Mouse (Mus musculus) A20 (cell line): ENCODE measurements at regions not wholly inside any gene's neighbourhood (a gene's known extent, or its start where the extent isn't known, plus 50 kb on each side); places are given as distances from the start of the nearest gene placed in this dataset.

Experiments used
- DNase-seq: peaks from one replicate; pipeline ENCODE4 v3.0.0-alpha.2; 2011; ENCODE audit warnings: low read depth, low spot score

GRCm38 (mm10) chr12:107759291-107759690, 244.1 kb downstream of the Bcl11b start:
- DNase-seq = no peak

GRCm38 (mm10) chr12:107759911-107760310, 243.5 kb downstream of the Bcl11b start:
- no peak for DNase-seq

DNA sequence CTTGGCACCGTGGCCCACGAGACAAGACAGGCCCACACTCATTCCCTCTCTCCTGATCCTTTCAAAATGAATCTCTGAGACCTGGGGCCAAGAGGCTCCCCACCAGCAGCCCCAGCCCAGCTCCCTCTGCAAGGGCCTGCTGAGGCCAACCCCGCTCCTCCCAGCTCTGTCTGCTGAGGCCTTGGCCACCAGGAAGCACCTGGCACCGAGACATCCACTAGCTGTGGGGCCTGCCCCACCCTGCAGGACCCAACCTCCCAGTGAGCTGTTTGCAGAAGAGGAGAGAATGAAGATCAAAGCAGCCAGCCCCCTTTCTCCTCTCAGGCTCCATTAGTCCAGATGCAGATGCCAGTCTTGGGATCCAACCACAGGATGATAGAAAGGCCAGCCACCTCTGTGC, 241.3 kb downstream of the Bcl11b start:
- no peak for DNase-seq

GRCm38 (mm10) chr12:107769801-107770515, 233.4 kb downstream of the Bcl11b start:
- no peak for DNase-seq

- DNase-seq = no peak
These were observed 232.9 kb downstream of the Bcl11b start for GRCm38 (mm10) chr12:107770516-107770836.

GRCm38 (mm10) chr12:107771325-107771724, 232.1 kb downstream of the Bcl11b start:
- no peak for DNase-seq

- no peak for DNase-seq
These were observed 231.6 kb downstream of the Bcl11b start for GRCm38 (mm10) chr12:107771809-107772208.

GRCm38 (mm10) chr12:107778046-107778445, 225.4 kb downstream of the Bcl11b start:
- DNase-seq = no peak

DNA sequence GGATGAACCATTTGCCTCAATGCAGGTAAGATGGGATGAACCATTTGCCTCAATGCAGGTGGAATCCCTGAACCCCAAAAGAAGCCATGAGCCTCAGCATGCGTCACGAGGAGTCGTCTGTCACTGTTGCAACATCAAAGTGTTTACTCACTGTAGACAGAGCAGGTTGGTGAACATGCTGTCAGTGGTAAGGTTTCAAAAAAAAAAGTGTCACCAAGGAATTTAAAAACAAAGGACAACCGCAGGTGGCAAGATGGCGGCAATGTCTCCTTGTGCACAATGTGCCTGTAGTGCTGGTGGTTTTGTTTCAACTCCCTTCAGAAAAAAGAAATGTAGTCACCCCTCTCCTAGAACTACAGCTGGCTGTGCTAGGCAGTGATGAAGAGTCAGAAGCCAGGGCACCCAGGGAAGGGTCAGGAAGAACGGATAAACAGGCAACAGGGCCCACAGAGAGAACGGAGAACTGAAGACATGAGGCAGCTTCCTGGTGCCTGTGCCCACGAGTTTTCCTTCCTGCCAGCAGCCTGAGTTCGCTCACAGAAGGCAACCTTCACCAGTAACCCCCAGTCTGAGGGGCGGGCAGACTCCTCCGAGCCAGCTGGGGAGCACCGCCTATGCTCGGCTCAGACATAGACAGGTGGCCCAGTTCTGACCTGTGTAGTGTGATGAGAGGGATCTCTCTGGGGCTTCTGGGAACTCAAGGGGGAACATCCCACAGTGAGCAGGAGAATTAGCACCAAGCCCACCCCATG, 223.9 kb downstream of the Bcl11b start:
- no peak for DNase-seq

DNA sequence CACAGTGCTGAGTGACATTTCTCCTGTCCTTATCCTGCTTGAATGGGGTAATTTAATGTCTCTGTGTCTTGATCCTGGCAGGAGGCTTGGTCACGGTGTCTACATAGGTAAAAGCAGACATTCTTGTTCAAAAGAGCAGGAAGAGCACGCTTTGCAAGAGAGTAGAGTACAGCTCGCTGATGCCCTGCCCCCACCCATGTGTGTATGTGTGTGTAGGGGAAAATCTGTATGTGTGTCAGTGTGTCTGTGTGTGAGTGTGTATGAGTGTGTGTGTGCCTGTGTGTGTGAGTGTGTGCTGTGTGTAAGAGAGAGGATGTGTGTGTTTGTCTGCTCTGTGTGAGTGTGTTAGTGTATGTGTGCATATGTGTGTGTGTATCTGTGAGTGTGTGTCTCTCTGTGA, 221.3 kb downstream of the Bcl11b start:
- DNase-seq = no peak

GRCm38 (mm10) chr12:107783831-107784230, 219.6 kb downstream of the Bcl11b start:
- DNase-seq = no peak

- no peak for DNase-seq
These were observed 213.6 kb downstream of the Bcl11b start for GRCm38 (mm10) chr12:107789818-107790217.

- no peak for DNase-seq
These were observed 203.1 kb downstream of the Bcl11b start for GRCm38 (mm10) chr12:107800296-107800695.

GRCm38 (mm10) chr12:107807634-107808033, 195.8 kb downstream of the Bcl11b start:
- no peak for DNase-seq

DNA sequence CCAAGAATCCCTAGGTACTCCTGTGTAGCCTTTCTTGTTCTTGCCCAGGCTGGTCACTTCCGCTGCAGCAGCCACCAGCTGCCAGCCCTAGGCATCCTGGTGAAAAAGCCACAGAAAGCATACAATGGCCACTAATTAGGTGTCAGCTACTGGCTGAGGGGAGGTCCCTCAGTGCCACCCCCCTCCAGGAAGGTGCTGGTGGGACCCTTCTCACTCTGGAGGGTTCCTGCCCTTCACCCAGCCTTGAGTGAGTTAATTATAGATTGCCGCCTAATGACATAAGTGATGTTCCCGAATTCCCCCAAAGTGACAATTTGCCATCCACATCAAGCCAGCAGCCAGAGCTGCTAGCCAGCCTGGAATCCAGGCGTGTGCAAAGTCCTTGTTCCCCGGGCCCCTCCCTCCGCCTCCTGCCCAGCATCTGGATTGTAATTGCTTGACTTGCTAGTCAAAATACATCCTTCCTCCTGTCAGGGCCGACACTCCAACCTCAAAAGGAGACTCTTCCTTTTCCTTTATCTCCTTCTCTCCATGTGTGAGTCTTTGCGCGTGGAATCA, 195.2 kb downstream of the Bcl11b start:
- DNase-seq = no peak

GRCm38 (mm10) chr12:107811231-107811630, 192.2 kb downstream of the Bcl11b start:
- DNase-seq = no peak

DNA sequence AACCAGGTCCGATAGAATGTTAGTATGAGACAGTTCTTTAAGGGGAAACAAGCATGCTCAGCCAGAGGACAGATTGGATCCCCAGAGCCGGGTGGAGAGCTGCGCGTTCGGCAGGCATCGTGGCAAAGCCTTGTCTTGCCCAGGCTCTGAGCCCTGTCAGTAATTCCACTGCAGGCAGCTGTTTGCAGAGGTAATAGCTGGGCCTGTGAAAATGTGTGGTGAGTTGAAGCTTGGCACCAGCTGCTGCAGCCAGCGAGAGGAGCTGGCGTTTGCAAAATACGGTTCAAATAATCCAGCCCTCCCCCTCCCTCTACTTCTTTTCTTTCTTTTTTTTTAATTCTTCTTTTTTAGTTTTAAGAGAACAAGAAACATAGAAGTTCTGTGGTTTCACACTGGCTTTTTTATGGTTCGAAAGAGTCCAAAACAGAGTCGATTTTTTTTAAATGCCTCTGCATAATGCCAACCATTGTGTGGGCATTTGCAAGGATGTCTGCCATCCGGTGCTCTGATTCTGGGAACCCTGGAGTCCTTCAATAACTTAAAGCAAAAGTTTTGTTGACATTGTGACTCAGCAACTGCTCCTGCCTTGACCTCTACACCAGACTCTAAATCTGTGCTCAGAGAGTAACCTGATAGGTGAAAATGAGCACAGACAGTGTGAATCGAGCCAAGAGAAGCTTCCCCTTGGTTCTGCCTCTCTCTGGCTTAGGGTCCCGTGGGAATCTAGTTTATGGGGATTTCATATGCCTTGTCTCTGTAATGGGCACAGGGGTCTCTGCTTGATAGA, 190.7 kb downstream of the Bcl11b start:
- DNase-seq = no peak

- DNase-seq = no peak
These were observed 188.5 kb downstream of the Bcl11b start for GRCm38 (mm10) chr12:107814926-107815325.

GRCm38 (mm10) chr12:107823768-107824394, 179.5 kb downstream of the Bcl11b start:
- no peak for DNase-seq

GRCm38 (mm10) chr12:107825921-107826320, 177.5 kb downstream of the Bcl11b start:
- no peak for DNase-seq

- DNase-seq = no peak
These were observed 171.8 kb downstream of the Bcl11b start for GRCm38 (mm10) chr12:107831400-107832128.
